Mouse (Mus musculus) spleen, postnatal 4 days (tissue): ENCODE data around the gene A930017K11Rik.
A peak's percentile ranks its signal among the peaks of the same experiment; 100 is the strongest.

Experiments used
- DNase-seq, 2 experiments: peaks; one replicate each; pipeline ENCODE4 v3.0.0; 2022; ENCODE audit warnings: low spot score in 2 of 2

The A930017K11Rik gene

GRCm38 (mm10) chr17:25959630-25960467 lies 7.5 kb upstream of the A930017K11Rik start:
- no peak for DNase-seq

GRCm38 (mm10) chr17:25958771-25959494 lies 6.6 kb upstream of the A930017K11Rik start:
- no peak for DNase-seq

- DNase-seq: no peak
Observed at GRCm38 (mm10) chr17:25957586-25958051, 5.3 kb upstream of the A930017K11Rik start.

- DNase-seq: no peak
Observed at GRCm38 (mm10) chr17:25956631-25957030, 4.3 kb upstream of the A930017K11Rik start.

- DNase-seq: no peak
Observed at GRCm38 (mm10) chr17:25956201-25956600, 3.8 kb upstream of the A930017K11Rik start.

GRCm38 (mm10) chr17:25955736-25956135 lies 3.4 kb upstream of the A930017K11Rik start:
- no peak for DNase-seq

GRCm38 (mm10) chr17:25954671-25955070 lies 2.3 kb upstream of the A930017K11Rik start:
- no peak for DNase-seq

- DNase-seq: no peak
Observed at GRCm38 (mm10) chr17:25953161-25953560, 796 bp upstream of the A930017K11Rik start.

- DNase-seq: no peak
Observed at GRCm38 (mm10) chr17:25951225-25951802, 1.1 kb downstream of the A930017K11Rik start.

GRCm38 (mm10) chr17:25950706-25951105 lies 1.7 kb downstream of the A930017K11Rik start:
- DNase-seq: no peak

- DNase-seq: no peak
Observed at GRCm38 (mm10) chr17:25949981-25950380, 2.4 kb downstream of the A930017K11Rik start.

- no peak for DNase-seq
Observed at GRCm38 (mm10) chr17:25948051-25948450, 4.3 kb downstream of the A930017K11Rik start.

GRCm38 (mm10) chr17:25947576-25947975 lies 4.8 kb downstream of the A930017K11Rik start:
- DNase-seq: peak in 1 of 2 experiments; percentile 67

GRCm38 (mm10) chr17:25946891-25947290 lies 5.5 kb downstream of the A930017K11Rik start:
- DNase-seq: peak in 1 of 2 experiments; percentile 68

- DNase-seq: no peak
Observed at GRCm38 (mm10) chr17:25946349-25946748, 6.0 kb downstream of the A930017K11Rik start.

- DNase-seq: peak in 1 of 2 experiments; percentile 69
Observed at GRCm38 (mm10) chr17:25945517-25946155, 6.7 kb downstream of the A930017K11Rik start.

- peak; percentile 59 to 72 for DNase-seq
Observed at GRCm38 (mm10) chr17:25944366-25945163, 7.8 kb downstream of the A930017K11Rik start, which contains the start of the genes Pigq and Nhlrc4. Gene Pigq (minus strand): TSS chr17:25944936. Gene Nhlrc4 (minus strand): TSS chr17:25944961.

- peak in 1 of 2 experiments; percentile 73 for DNase-seq
Observed at GRCm38 (mm10) chr17:25943769-25944168, 8.6 kb downstream of the A930017K11Rik start.

GRCm38 (mm10) chr17:25943221-25943620 lies 9.1 kb downstream of the A930017K11Rik start:
- DNase-seq: peak; percentile 54 to 81

GRCm38 (mm10) chr17:25942597-25943151 lies 9.7 kb downstream of the A930017K11Rik start:
- peak; percentile 89 to 90 for DNase-seq
